Mouse (Mus musculus): ENCODE data around the gene Phactr1. TPM values are rescaled to one million over a fixed set of nuclear protein-coding genes. Genes with fewer than 3 reads are reported as not detected.
"Not testable (repeated sequence)": the region's sequence is repeated elsewhere in the genome, so short reads cannot be mapped to it uniquely, and the experiment has no call there.

The Phactr1 gene
- total and polyA plus RNA-seq, 3 experiments, result not detected

DNA sequence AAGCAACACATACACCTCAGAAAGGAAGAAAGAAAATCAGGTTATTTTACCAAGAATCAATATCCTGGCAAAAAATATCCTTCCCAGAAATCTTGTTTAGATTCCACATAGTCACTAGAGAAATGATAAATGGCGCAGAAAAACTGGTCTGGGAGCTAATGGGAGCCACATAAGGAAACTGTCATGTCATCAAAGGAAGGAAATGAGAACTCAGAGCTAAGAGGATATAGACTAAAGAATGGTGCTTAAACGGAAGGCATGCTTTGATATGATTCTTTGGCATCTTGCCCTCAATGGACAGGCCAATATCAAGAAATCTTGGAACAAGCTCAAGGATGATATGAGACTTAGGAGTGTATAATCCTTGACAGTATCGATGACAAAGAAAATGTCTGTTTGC, 263.7 kb downstream of the Phactr1 start:
- Histone ChIP-seq H3K27me3 (ENCODE audit: control insufficient read depth in 1 of 2, insufficient read depth in 2 of 2, low read length in 2 of 2) (no peaks in the 10 kb centered on the region), H3K4me1 (ENCODE audit: control insufficient read depth in 1 of 2, insufficient read depth in 2 of 2, low read length in 2 of 2) (no peaks in the 10 kb centered on the region), H3K9me3 (replicated peaks; ENCODE audit: insufficient read depth, low read length) (no peaks in the 10 kb centered on the region), H3K9ac (ENCODE audit: control insufficient read depth, low read depth, low read length, poor library complexity, severe bottlenecking) (no peak overlapping the region), H3K36me3 (ENCODE audit: control insufficient read depth in 1 of 2, insufficient read depth in 2 of 2, low read length in 2 of 2) (no peaks in the 10 kb centered on the region), H3K27ac (ENCODE audit: control insufficient read depth, low read depth, low read length) (no peak overlapping the region), H3K79me2 (ENCODE audit: control insufficient read depth, insufficient read depth, low read length, poor library complexity) (no peaks in the 10 kb centered on the region), H3K4me3 (ENCODE audit: control insufficient read depth in 1 of 2, insufficient read depth in 1 of 2, low read depth in 2 of 2, low read length in 2 of 2) (no peak overlapping the region)
- DNase-seq (ENCODE audit: low read depth, low spot score), result no peak
- TF ChIP-seq MYC (IDR thresholded peaks at IDR 0.05; ENCODE audit: low read depth, low read length), result no peak
- TF ChIP-seq NRF1 (IDR thresholded peaks at IDR 0.05; ENCODE audit: insufficient read depth, low read depth, low read length, poor library complexity, severe bottlenecking), result no peak
- no peak for TF ChIP-seq E2F4 (IDR thresholded peaks at IDR 0.05; ENCODE audit: borderline replicate concordance, low read depth, low read length)
- TF ChIP-seq SMC3 (IDR thresholded peaks at IDR 0.05; ENCODE audit: low read depth, low read length), result no peak
- TF ChIP-seq POLR2AphosphoS2 (IDR thresholded peaks at IDR 0.05; ENCODE audit: low read length), result no peak
- TF ChIP-seq ZC3H11A (IDR thresholded peaks at IDR 0.05; ENCODE audit: low read depth, low read length), result no peak
- TF ChIP-seq USF2 (IDR thresholded peaks at IDR 0.05; ENCODE audit: borderline replicate concordance in 1 of 2, insufficient read depth in 1 of 2, low read depth in 1 of 2, low read length in 2 of 2), result no peak
- no peak for TF ChIP-seq MAX (IDR thresholded peaks at IDR 0.05; ENCODE audit: low read length)
- TF ChIP-seq SIN3A (IDR thresholded peaks at IDR 0.05; ENCODE audit: low read length), result no peak

DNA sequence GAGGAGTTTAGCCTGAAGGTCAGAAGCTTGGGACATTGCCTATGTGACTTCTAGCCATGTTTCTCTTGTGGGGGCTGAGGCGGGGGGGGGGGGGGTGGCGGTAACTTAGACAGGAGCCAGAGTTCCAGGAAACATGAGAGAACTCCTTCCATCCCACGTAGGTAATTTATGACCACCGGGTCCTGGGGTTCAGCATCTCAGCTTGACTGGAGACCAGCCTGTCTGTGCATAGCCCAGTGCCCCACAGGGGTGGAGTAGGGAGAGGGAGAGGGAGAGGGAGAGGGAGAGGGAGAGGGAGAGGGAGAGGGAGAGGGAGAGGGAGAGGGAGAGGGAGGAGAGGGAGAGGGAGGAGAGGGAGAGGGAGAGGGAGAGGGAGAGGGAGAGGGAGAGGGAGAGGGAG, 264.8 kb downstream of the Phactr1 start:
- H3K36me3 ChIP-seq (ENCODE audit: control insufficient read depth in 1 of 2, insufficient read depth in 2 of 2, low read length in 2 of 2); H3K79me2 ChIP-seq (ENCODE audit: control insufficient read depth, insufficient read depth, low read length, poor library complexity); H3K4me1 ChIP-seq (ENCODE audit: control insufficient read depth in 1 of 2, insufficient read depth in 2 of 2, low read length in 2 of 2); H3K9me3 ChIP-seq (replicated peaks; ENCODE audit: insufficient read depth, low read length); DNase-seq (ENCODE audit: low read depth, low spot score); H3K27me3 ChIP-seq (ENCODE audit: control insufficient read depth in 1 of 2, insufficient read depth in 2 of 2, low read length in 2 of 2); H3K4me3 ChIP-seq (ENCODE audit: control insufficient read depth in 1 of 2, insufficient read depth in 1 of 2, low read depth in 2 of 2, low read length in 2 of 2); H3K27ac ChIP-seq (ENCODE audit: control insufficient read depth, low read depth, low read length); H3K9ac ChIP-seq (ENCODE audit: control insufficient read depth, low read depth, low read length, poor library complexity, severe bottlenecking): not testable (repeated sequence)

DNA sequence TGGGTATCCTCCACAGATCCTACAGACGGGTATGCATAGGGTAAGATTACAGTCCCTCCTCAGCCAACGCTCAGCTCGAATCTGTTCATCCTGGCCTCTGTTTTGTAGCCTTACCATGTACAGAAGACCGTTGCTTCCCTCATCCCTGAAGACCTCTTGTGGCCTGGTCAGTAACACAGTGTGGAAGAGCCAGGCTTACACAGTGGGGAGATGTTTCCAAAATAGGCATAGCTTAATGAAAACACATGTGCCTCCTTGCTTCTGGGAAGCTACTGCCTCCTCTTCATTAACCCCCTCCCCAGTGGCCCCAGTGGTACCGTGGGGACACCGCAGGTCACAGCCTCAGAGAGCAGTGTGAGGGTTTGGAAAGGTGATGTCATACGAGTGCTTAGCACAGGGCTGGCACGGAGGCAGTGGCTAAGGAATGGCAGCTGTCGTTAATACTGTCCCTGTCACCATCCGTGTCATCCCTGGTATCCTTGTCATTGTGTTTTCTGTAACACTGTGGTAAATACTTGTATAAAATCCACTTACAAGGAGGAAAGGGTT, 268.4 kb downstream of the Phactr1 start:
- TF ChIP-seq ETS1 (IDR thresholded peaks at IDR 0.05; ENCODE audit: low read depth, low read length) (no peak), ZC3H11A (IDR thresholded peaks at IDR 0.05; ENCODE audit: low read depth, low read length) (no peak), MEF2A (IDR thresholded peaks at IDR 0.05; ENCODE audit: extremely low read depth, insufficient replicate concordance, low read depth, low read length, poor library complexity, severe bottlenecking) (no peak), ELF1 (IDR thresholded peaks at IDR 0.05; ENCODE audit: low read depth, low read length) (no peak), SIN3A (IDR thresholded peaks at IDR 0.05; ENCODE audit: low read length) (no peak), GATA1 (IDR thresholded peaks at IDR 0.05; ENCODE audit: low read depth, low read length) (no peak), SMC3 (IDR thresholded peaks at IDR 0.05; ENCODE audit: low read depth, low read length) (no peak), NELFE (IDR thresholded peaks at IDR 0.05; ENCODE audit: low read depth, low read length) (no peak), ZNF384 (IDR thresholded peaks at IDR 0.05; ENCODE audit: low read depth, low read length) (no peak), USF1 (IDR thresholded peaks at IDR 0.05; ENCODE audit: low read depth, low read length) (no peak), USF2 (IDR thresholded peaks at IDR 0.05; ENCODE audit: borderline replicate concordance in 1 of 2, insufficient read depth in 1 of 2, low read depth in 1 of 2, low read length in 2 of 2) (no peak), TAL1 (IDR thresholded peaks at IDR 0.05; ENCODE audit: low read length) (no peak), MYC (IDR thresholded peaks at IDR 0.05; ENCODE audit: low read depth, low read length) (no peak), KAT2A (conservative IDR thresholded peaks at IDR 0.05; ENCODE audit: low read depth, low read length) (no peak), ZMIZ1 (IDR thresholded peaks at IDR 0.05; ENCODE audit: low read depth, low read length) (no peak), POLR2A (IDR thresholded peaks at IDR 0.05; ENCODE audit: control insufficient read depth in 1 of 2, insufficient read depth in 1 of 2, low read depth in 1 of 2, low read length in 2 of 2, poor library complexity in 1 of 2) (no peak)
- Histone ChIP-seq H3K4me1 (ENCODE audit: control insufficient read depth in 1 of 2, insufficient read depth in 2 of 2, low read length in 2 of 2) (no peaks in the 10 kb centered on the region), H3K27ac (ENCODE audit: control insufficient read depth, low read depth, low read length) (no peak overlapping the region)

More for the DNA sequence above, 268.4 kb downstream of the Phactr1 start:
- no peak overlapping the region for H3K4me3 ChIP-seq (ENCODE audit: control insufficient read depth in 1 of 2, insufficient read depth in 1 of 2, low read depth in 2 of 2, low read length in 2 of 2)
- H3K36me3 ChIP-seq (ENCODE audit: control insufficient read depth in 1 of 2, insufficient read depth in 2 of 2, low read length in 2 of 2), result no peaks in the 10 kb centered on the region
- H3K79me2 ChIP-seq (ENCODE audit: control insufficient read depth, insufficient read depth, low read length, poor library complexity), result no peaks in the 10 kb centered on the region
- no peaks in the 10 kb centered on the region for H3K27me3 ChIP-seq (ENCODE audit: control insufficient read depth in 1 of 2, insufficient read depth in 2 of 2, low read length in 2 of 2)
- no peak overlapping the region for H3K9ac ChIP-seq (ENCODE audit: control insufficient read depth, low read depth, low read length, poor library complexity, severe bottlenecking)
- DNase-seq (ENCODE audit: low read depth, low spot score), result no peak
- H3K9me3 ChIP-seq (replicated peaks; ENCODE audit: insufficient read depth, low read length), result no peaks in the 10 kb centered on the region
